Mouse (Mus musculus) CH12.LX (cell line): ENCODE measurements around the gene Tufm. TPM values are rescaled to one million over a fixed set of nuclear protein-coding genes. Genes with fewer than 3 reads are reported as not detected.

Source experiments
- DNase-seq: peaks from one replicate; pipeline ENCODE4 v3.0.0-alpha.2; 2013; ENCODE audit errors: extremely low read depth
- H3K27ac ChIP-seq: 2 replicates; pipeline ENCODE4 v1.5.1; 2012; ENCODE audit warnings: low read depth, mild to moderate bottlenecking, control low read depth, moderate library complexity; ENCODE audit not compliant: insufficient read depth
- H3K27me3 ChIP-seq: replicated peaks from 2 replicates; pipeline ENCODE3; 2012; ENCODE audit warnings: inconsistent platforms
- H3K36me3 ChIP-seq, 2 experiments: replicated peaks in 1 of 2; 2 replicates each; pipeline versions ENCODE3 to v1.6.1; 2012; ENCODE audit warnings: inconsistent platforms in 1 of 2, low read length in 1 of 2, mild to moderate bottlenecking in 1 of 2, mixed read lengths in 1 of 2, moderate library complexity in 1 of 2; ENCODE audit not compliant: control insufficient read depth in 1 of 2, insufficient read depth in 1 of 2
- H3K4me1 ChIP-seq, 2 experiments: 2 replicates each; pipeline ENCODE4 v1.6.1; 2012; ENCODE audit warnings: inconsistent platforms in 1 of 2, moderate library complexity in 1 of 2; ENCODE audit not compliant: insufficient read depth in 2 of 2, control insufficient read depth in 1 of 2
- H3K4me2 ChIP-seq: 2 replicates; pipeline ENCODE4 v1.6.1; 2012; ENCODE audit warnings: low read depth, mild to moderate bottlenecking, control low read depth; ENCODE audit not compliant: poor library complexity, insufficient read depth, severe bottlenecking
- H3K4me3 ChIP-seq, 3 experiments: fragments of 150-350 bp in 1 of 3; sonication (generic) in 1 of 3; replicated peaks in 1 of 3; 2 replicates each; pipeline versions ENCODE3 to v1.5.1; 2011 to 2012; ENCODE audit warnings: low read depth in 2 of 3, low read length in 2 of 3, mild to moderate bottlenecking in 2 of 3, moderate library complexity in 2 of 3, control low read depth in 1 of 3, improper control_type of control experiment in 1 of 3, inconsistent platforms in 1 of 3, mixed read lengths in 1 of 3; ENCODE audit not compliant: poor library complexity in 1 of 3
- H3K79me2 ChIP-seq: replicated peaks from 2 replicates; pipeline ENCODE4 v1.6.1; 2012; ENCODE audit warnings: mild to moderate bottlenecking, moderate library complexity; ENCODE audit not compliant: control insufficient read depth, poor library complexity, insufficient read depth, severe bottlenecking; ENCODE audit errors: extremely low read depth
- H3K9ac ChIP-seq: 2 replicates; pipeline ENCODE4 v1.6.1; 2012; ENCODE audit warnings: low read depth, mild to moderate bottlenecking, control low read depth, moderate library complexity; ENCODE audit not compliant: insufficient read depth
- H3K9me3 ChIP-seq: replicated peaks from 2 replicates; pipeline ENCODE3; 2012; ENCODE audit warnings: low read length, inconsistent platforms, mixed read lengths
- CHD1 ChIP-seq: IDR thresholded peaks from 2 replicates; pipeline ENCODE4 v1.6.1; 2012; ENCODE audit warnings: low read depth, low read length, improper control_type of control experiment, inconsistent platforms
- CTCF ChIP-seq, 2 experiments: IDR thresholded peaks in 1 of 2; conservative IDR thresholded peaks in 1 of 2; 2 replicates each; pipeline ENCODE4 v1.5.1; 2011 to 2012; ENCODE audit warnings: low read depth in 2 of 2, low read length in 2 of 2, improper control_type of control experiment in 1 of 2, inconsistent platforms in 1 of 2, mild to moderate bottlenecking in 1 of 2, moderate library complexity in 1 of 2
- EP300 ChIP-seq: IDR thresholded peaks from 2 replicates; pipeline ENCODE4 v1.6.1; 2011; ENCODE audit warnings: low read length, improper control_type of control experiment
- GABPA ChIP-seq: IDR thresholded peaks from 2 replicates; pipeline ENCODE4 v1.6.1; 2012; ENCODE audit warnings: low read depth, low read length, improper control_type of control experiment, inconsistent platforms; ENCODE audit not compliant: insufficient replicate concordance
- HCFC1 ChIP-seq: IDR thresholded peaks from 2 replicates; pipeline ENCODE4 v1.6.1; 2012; ENCODE audit warnings: low read depth, mild to moderate bottlenecking, inconsistent platforms, low read length, improper control_type of control experiment
- IRF4 ChIP-seq: IDR thresholded peaks from 2 replicates; pipeline ENCODE4 v1.6.1; 2014; ENCODE audit warnings: low read depth, mild to moderate bottlenecking, inconsistent platforms, low read length, improper control_type of control experiment
- KAT2A ChIP-seq: IDR thresholded peaks from 2 replicates; pipeline ENCODE4 v1.6.1; 2012; ENCODE audit warnings: low read length, improper control_type of control experiment, inconsistent platforms; ENCODE audit not compliant: insufficient replicate concordance
- MAX ChIP-seq: IDR thresholded peaks from 2 replicates; pipeline ENCODE4 v1.6.1; 2011; ENCODE audit warnings: low read length, improper control_type of control experiment
- NRF1 ChIP-seq: IDR thresholded peaks from 2 replicates; pipeline ENCODE4 v1.6.1; 2014; ENCODE audit warnings: low read depth, mild to moderate bottlenecking, inconsistent platforms, low read length, improper control_type of control experiment, moderate library complexity
- POLR2A ChIP-seq: IDR thresholded peaks from 2 replicates; pipeline ENCODE4 v1.6.1; 2011; ENCODE audit warnings: low read depth, mild to moderate bottlenecking, improper control_type of control experiment, low read length
- POLR2AphosphoS2 ChIP-seq: IDR thresholded peaks from 2 replicates; pipeline ENCODE4 v1.6.1; 2011; ENCODE audit warnings: low read depth, low read length, improper control_type of control experiment
- RAD21 ChIP-seq: IDR thresholded peaks from 2 replicates; pipeline ENCODE4 v1.6.1; 2011; ENCODE audit warnings: low read depth, mild to moderate bottlenecking, low read length, improper control_type of control experiment, moderate library complexity
- RCOR1 ChIP-seq: conservative IDR thresholded peaks from 2 replicates; pipeline ENCODE4 v1.6.1; 2012; ENCODE audit warnings: low read depth, mild to moderate bottlenecking, inconsistent platforms, low read length, improper control_type of control experiment
- SIN3A ChIP-seq: IDR thresholded peaks from 2 replicates; pipeline ENCODE4 v1.6.1; 2012; ENCODE audit warnings: low read length, improper control_type of control experiment, inconsistent platforms
- SMC3 ChIP-seq: IDR thresholded peaks from 2 replicates; pipeline ENCODE4 v1.6.1; 2011; ENCODE audit warnings: low read depth, low read length, improper control_type of control experiment
- UBTF ChIP-seq: IDR thresholded peaks from 2 replicates; pipeline ENCODE4 v1.6.1; 2012; ENCODE audit warnings: low read depth, mild to moderate bottlenecking, inconsistent platforms, low read length, improper control_type of control experiment, moderate library complexity
- USF1 ChIP-seq: IDR thresholded peaks from 2 replicates; pipeline ENCODE4 v1.6.1; 2014; ENCODE audit warnings: low read depth, mild to moderate bottlenecking, inconsistent platforms, low read length, improper control_type of control experiment
- ZC3H11A ChIP-seq: IDR thresholded peaks from 2 replicates; pipeline ENCODE4 v1.6.1; 2012; ENCODE audit warnings: low read depth, mild to moderate bottlenecking, inconsistent platforms, low read length, improper control_type of control experiment
- ZKSCAN1 ChIP-seq: IDR thresholded peaks from 2 replicates; pipeline ENCODE4 v1.6.1; 2012; ENCODE audit warnings: low read depth, inconsistent platforms, low read length, improper control_type of control experiment, borderline replicate concordance
- ZMIZ1 ChIP-seq: IDR thresholded peaks from 2 replicates; pipeline ENCODE4 v1.6.1; 2012; ENCODE audit warnings: low read depth, mild to moderate bottlenecking, inconsistent platforms, low read length, improper control_type of control experiment
- ZNF384 ChIP-seq: IDR thresholded peaks from 2 replicates; pipeline ENCODE4 v1.6.1; 2012; ENCODE audit warnings: low read depth, low read length, improper control_type of control experiment, inconsistent platforms
- dilution Hi-C: fragments of 300-500 bp; cut with MboI; formaldehyde crosslinking; loops from 2 replicates; pipeline ENCODE4 v1.14.3; 2020; ENCODE audit warnings: low sequenced_read_pairs; ENCODE audit not compliant: extremely low pct_unique_long_range_greater_than_20kb, extremely low pct_ligation_motif_present
- in situ Hi-C: fragments of 300-500 bp; cut with MboI; formaldehyde crosslinking; loops from 3 replicates; pipeline ENCODE4 v1.14.3; 2019; ENCODE audit warnings: low sequenced_read_pairs, low pct_ligation_motif_present, low pct_unique_long_range_greater_than_20kb, mixed read lengths
- polyA plus RNA-seq: library from polyadenylated mRNA; unstranded; fragments of >175 nt; gene quantifications from 2 replicates; pipeline ENCODE4 v1.2.1, GENCODE M21; 2012; ENCODE audit warnings: low read depth; ENCODE audit not compliant: insufficient read length
- total RNA-seq, 2 experiments: library from RNA; depleted of rRNA; stranded (reverse); fragments of 300-350 nt in 1 of 2; fragments of >200 nt in 1 of 2; gene quantifications; 2 replicates each; pipeline ENCODE4 v1.2.3; 2012 to 2014

Tufm gene
- total and polyA plus RNA-seq, 3 experiments, result 115 to 219 (median 156) TPM

DNA sequence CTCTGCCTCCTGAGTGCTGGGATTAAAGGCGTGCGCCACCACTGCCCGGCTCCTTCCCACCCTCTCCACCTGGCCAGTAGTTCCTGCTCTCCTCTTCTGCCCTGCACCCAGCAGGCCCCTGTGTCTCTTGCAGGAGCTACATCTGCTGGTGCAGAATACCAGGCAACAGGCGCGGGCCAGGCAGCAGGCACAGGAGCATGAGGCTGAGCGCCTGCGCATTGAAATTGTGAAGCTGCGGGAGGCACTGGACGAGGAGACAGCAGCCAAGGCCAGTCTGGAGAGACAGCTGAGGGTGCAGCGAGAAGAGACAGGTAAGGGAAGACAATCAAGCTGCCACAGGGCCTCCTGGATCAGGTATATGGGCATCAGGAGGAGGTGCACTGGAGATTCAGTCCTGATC is 43.2 kb upstream of the Tufm start:
- Histone ChIP-seq H3K27ac (no peak overlapping the region), H3K36me3 (peaks cover 75 to 93% of the 10 kb centered on the region in 2 experiments), H3K4me3 (no peak overlapping the region), H3K9ac (no peak overlapping the region), H3K4me2 (no peak overlapping the region), H3K4me1 (no peaks in the 10 kb centered on the region), H3K79me2 (no peaks in the 10 kb centered on the region), H3K27me3 (no peaks in the 10 kb centered on the region), H3K9me3 (no peaks in the 10 kb centered on the region)
- TF ChIP-seq USF1, result no peak
- TF ChIP-seq RAD21, result no peak
- no peak for TF ChIP-seq SMC3
- no peak for TF ChIP-seq ZC3H11A
- TF ChIP-seq RCOR1, result no peak
- no peak for TF ChIP-seq POLR2AphosphoS2
- TF ChIP-seq SIN3A, result no peak
- no peak for TF ChIP-seq EP300
- TF ChIP-seq UBTF, result no peak
- in situ Hi-C loops, result no loop called here
- dilution Hi-C loops, result no loop called here
- no peak for DNase-seq

DNA sequence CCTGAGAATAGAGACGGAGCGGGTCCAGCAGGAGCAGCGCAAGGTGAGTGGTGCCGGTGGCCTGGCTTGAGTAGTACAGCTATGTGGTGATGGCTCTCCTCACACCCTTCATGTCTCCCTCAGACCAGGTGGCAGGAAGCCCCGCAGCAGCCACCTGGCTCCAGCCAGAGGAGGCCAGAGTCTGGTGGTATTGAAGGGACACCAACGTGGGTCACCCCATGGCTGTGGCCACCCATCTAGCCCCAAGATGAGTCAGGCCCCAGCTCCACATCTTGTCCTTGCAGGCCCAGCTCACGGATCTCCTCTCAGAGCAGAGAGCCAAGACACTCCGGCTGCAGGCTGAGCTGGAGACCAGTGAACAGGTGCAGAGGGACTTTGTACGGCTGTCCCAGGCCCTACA is 42.6 kb upstream of the Tufm start:
- no peak for DNase-seq
- in situ Hi-C loops (no loop called here), dilution Hi-C loops (no loop called here)
- H3K36me3 ChIP-seq, result peaks cover 77 to 93% of the 10 kb centered on the region in 2 experiments
- H3K27ac ChIP-seq, result no peak overlapping the region
- no peaks in the 10 kb centered on the region for H3K9me3 ChIP-seq
- TF ChIP-seq SMC3, result no peak
- TF ChIP-seq UBTF, result no peak
- no peak for TF ChIP-seq MAX
- no peak for TF ChIP-seq CTCF (conservative IDR thresholded peaks at IDR 0.05 in 1 of 2, IDR thresholded peaks at IDR 0.05 in 1 of 2; ENCODE audit: low read depth in 2 of 2, low read length in 2 of 2)
- no peak for TF ChIP-seq POLR2AphosphoS2
- TF ChIP-seq ZC3H11A, result no peak
- no peak for TF ChIP-seq NRF1
- TF ChIP-seq HCFC1, result no peak
- no peak for TF ChIP-seq ZKSCAN1
- TF ChIP-seq CHD1, result no peak
- TF ChIP-seq ZNF384, result no peak
- TF ChIP-seq GABPA, result no peak
- no peak for TF ChIP-seq POLR2A
- no peak for TF ChIP-seq IRF4
- TF ChIP-seq ZMIZ1, result no peak
- TF ChIP-seq KAT2A, result no peak
- no peaks in the 10 kb centered on the region for H3K27me3 ChIP-seq
- no peak overlapping the region for H3K4me2 ChIP-seq
- H3K4me3 ChIP-seq, result no peak overlapping the region
- no peak overlapping the region for H3K9ac ChIP-seq
- H3K79me2 ChIP-seq, result no peaks in the 10 kb centered on the region
- H3K4me1 ChIP-seq, result no peaks in the 10 kb centered on the region
